Mouse (Mus musculus) myocyte (in vitro differentiated cells): ENCODE results near the gene Psme4.

Source experiments
- CEBPB ChIP-seq: IDR thresholded peaks from 2 replicates; pipeline ENCODE4 v1.6.1; 2011; ENCODE audit warnings: mild to moderate bottlenecking, moderate library complexity; ENCODE audit not compliant: poor library complexity, insufficient read depth, severe bottlenecking
- E2F4 ChIP-seq: IDR thresholded peaks from one replicate; pipeline ENCODE4 v1.6.1; 2011; ENCODE audit warnings: mild to moderate bottlenecking, control low read depth, moderate library complexity; ENCODE audit not compliant: insufficient read depth
- MAX ChIP-seq: IDR thresholded peaks from one replicate; pipeline ENCODE4 v1.6.1; 2011; ENCODE audit warnings: low read depth, mild to moderate bottlenecking, control low read depth
- MYOD1 ChIP-seq, 3 experiments: IDR thresholded peaks; one replicate each; pipeline ENCODE4 v1.6.1; 2011; ENCODE audit warnings: control low read depth in 2 of 3, low read depth in 2 of 3, mild to moderate bottlenecking in 2 of 3, moderate library complexity in 1 of 3; ENCODE audit not compliant: insufficient read length in 2 of 3, control insufficient read depth in 1 of 3
- MYOG ChIP-seq, 3 experiments: IDR thresholded peaks; one replicate each; pipeline ENCODE4 v1.6.1; 2011; ENCODE audit warnings: control low read depth in 2 of 3, low read depth in 2 of 3, mild to moderate bottlenecking in 2 of 3; ENCODE audit not compliant: insufficient read length in 2 of 3, control insufficient read depth in 1 of 3, insufficient read depth in 1 of 3
- POLR2A ChIP-seq: IDR thresholded peaks from one replicate; pipeline ENCODE4 v1.6.1; 2011; ENCODE audit warnings: low read depth, mild to moderate bottlenecking, control low read depth, moderate library complexity; ENCODE audit not compliant: insufficient read length
- POLR2AphosphoS2 ChIP-seq: IDR thresholded peaks from one replicate; pipeline ENCODE4 v1.6.1; 2011; ENCODE audit warnings: low read depth, control low read depth; ENCODE audit not compliant: insufficient read length
- REST ChIP-seq: IDR thresholded peaks from one replicate; pipeline ENCODE4 v1.6.1; 2011; ENCODE audit warnings: mild to moderate bottlenecking, control low read depth, moderate library complexity; ENCODE audit not compliant: insufficient read depth, insufficient read length
- TCF12 ChIP-seq: IDR thresholded peaks from one replicate; pipeline ENCODE4 v1.6.1; 2011; ENCODE audit warnings: mild to moderate bottlenecking, control low read depth; ENCODE audit not compliant: poor library complexity, insufficient read depth, severe bottlenecking
- TCF3 ChIP-seq: IDR thresholded peaks from one replicate; pipeline ENCODE4 v1.6.1; 2011; ENCODE audit warnings: low read depth, control low read depth; ENCODE audit not compliant: insufficient read length
- USF1 ChIP-seq: IDR thresholded peaks from one replicate; pipeline ENCODE4 v1.6.1; 2011; ENCODE audit warnings: low read depth, mild to moderate bottlenecking, control low read depth, moderate library complexity

DNA sequence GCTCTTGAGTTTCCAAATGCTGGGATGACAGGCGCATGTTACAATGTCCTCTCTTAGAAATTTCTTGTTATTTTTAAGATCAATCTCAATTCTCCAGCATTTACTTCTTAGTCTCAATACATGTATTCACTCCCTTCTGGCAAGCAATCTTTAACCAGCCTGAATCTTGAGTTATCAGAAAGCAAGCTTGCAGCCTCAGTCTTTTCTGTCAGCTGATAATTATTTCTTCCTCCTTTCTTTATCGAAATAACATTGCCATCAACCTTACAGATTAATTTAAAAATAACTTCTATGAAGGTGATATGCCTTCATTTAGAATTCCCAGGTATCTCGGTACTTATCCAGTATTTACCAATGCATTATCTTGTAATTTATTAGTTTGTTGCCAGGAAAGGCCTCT lies 709 bp upstream of the Psme4 start:
- TF ChIP-seq POLR2A (no peak), MAX (no peak), TCF12 (no peak), USF1 (no peak), E2F4 (no peak), MYOG (IDR thresholded peaks at IDR 0.05; ENCODE audit: control insufficient read depth in 1 of 3, insufficient read depth in 1 of 3, insufficient read length in 2 of 3, low read depth in 2 of 3) (no peak), POLR2AphosphoS2 (no peak), CEBPB (no peak), MYOD1 (IDR thresholded peaks at IDR 0.05; ENCODE audit: control insufficient read depth in 1 of 3, insufficient read length in 2 of 3, low read depth in 2 of 3) (no peak), REST (no peak), TCF3 (no peak)
